Mouse (Mus musculus): ENCODE measurements at regions not wholly inside any gene's neighbourhood (a gene's known extent, or its start where the extent isn't known, plus 50 kb on each side); places are given as distances from the start of the nearest gene placed in this dataset.
A peak's percentile ranks its signal among the peaks of the same experiment; 100 is the strongest.

GRCm38 (mm10) chr12:33715997-33716396 lies 212.2 kb upstream of the Ferd3l start:
- 82% methylated on average over 2 of the region's 2 CpGs for WGBS

GRCm38 (mm10) chr12:33717053-33717452 lies 211.2 kb upstream of the Ferd3l start:
- Histone ChIP-seq H3K9ac (no peak overlapping the region), H3K4me2 (no peak overlapping the region), H3K27ac (replicated peaks) (peak overlapping the region; percentile 24; the same call in 1 of the 2 replicates), H3K4me1 (peaks cover 20% of the 10 kb centered on the region), H3K27me3 (replicated peaks) (no peaks in the 10 kb centered on the region), H3K4me3 (no peak overlapping the region), H3K36me3 (no peaks in the 10 kb centered on the region), H3K9me3 (no peaks in the 10 kb centered on the region)
- no peak for ATAC-seq (ENCODE audit: extremely low read depth, insufficient number of reproducible peaks, low FRiP score, low TSS enrichment)
- WGBS: 43% methylated on average over 4 of the region's 4 CpGs

More at GRCm38 (mm10) chr12:33715997-33716396, 212.2 kb upstream of the Ferd3l start:
- Histone ChIP-seq H3K9ac (no peak overlapping the region), H3K4me3 (no peak overlapping the region), H3K9me3 (no peaks in the 10 kb centered on the region), H3K4me1 (peaks cover 20% of the 10 kb centered on the region), H3K4me2 (no peak overlapping the region), H3K36me3 (no peaks in the 10 kb centered on the region), H3K27me3 (replicated peaks) (no peaks in the 10 kb centered on the region), H3K27ac (replicated peaks) (no peak overlapping the region)
- no peak for ATAC-seq (ENCODE audit: extremely low read depth, insufficient number of reproducible peaks, low FRiP score, low TSS enrichment)

- H3K27ac ChIP-seq (replicated peaks): peak overlapping the region; percentile 67
- peak overlapping the region; percentile 50; the same call in 1 of the 2 replicates for H3K9ac ChIP-seq
- H3K9me3 ChIP-seq: no peaks in the 10 kb centered on the region
- H3K4me3 ChIP-seq: peak overlapping the region; percentile 30
- peaks cover 20% of the 10 kb centered on the region for H3K4me1 ChIP-seq
- ATAC-seq (ENCODE audit: extremely low read depth, insufficient number of reproducible peaks, low FRiP score, low TSS enrichment): no peak
- peak overlapping the region; percentile 53 for H3K4me2 ChIP-seq
- no peaks in the 10 kb centered on the region for H3K27me3 ChIP-seq (replicated peaks)
- WGBS: 21% methylated on average over 14 of the region's 14 CpGs
- H3K36me3 ChIP-seq: no peaks in the 10 kb centered on the region
Observed at GRCm38 (mm10) chr12:33717601-33718260, 210.5 kb upstream of the Ferd3l start.

DNA sequence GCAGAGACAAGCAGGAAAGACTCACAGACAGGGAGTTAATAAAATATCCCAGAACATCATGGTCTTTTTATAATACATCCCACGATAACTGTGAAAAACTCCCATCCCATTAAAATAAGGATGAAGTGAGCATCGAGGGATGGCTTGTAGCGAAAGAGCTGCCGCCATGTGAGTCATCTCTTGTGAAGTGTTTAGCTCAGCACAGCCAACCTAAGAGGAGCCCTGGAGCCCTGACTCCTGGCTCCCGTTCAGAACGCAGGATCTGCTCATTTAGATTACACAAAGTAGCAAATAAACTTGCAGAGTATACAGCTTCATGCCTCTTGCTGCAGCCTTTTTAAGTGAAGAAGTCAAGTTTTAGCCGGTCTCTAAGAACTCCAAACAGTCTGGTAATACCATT lies 209.2 kb upstream of the Ferd3l start:
- H3K36me3 ChIP-seq: no peaks in the 10 kb centered on the region
- WGBS: 48% methylated on average over 7 of the region's 7 CpGs
- no peaks in the 10 kb centered on the region for H3K9me3 ChIP-seq
- H3K4me2 ChIP-seq: no peak overlapping the region
- H3K27me3 ChIP-seq (replicated peaks): no peaks in the 10 kb centered on the region
- H3K27ac ChIP-seq (replicated peaks): peak overlapping the region; percentile 39; the same call in 1 of the 2 replicates
- no peak for ATAC-seq (ENCODE audit: extremely low read depth, insufficient number of reproducible peaks, low FRiP score, low TSS enrichment)
- peaks cover 20% of the 10 kb centered on the region for H3K4me1 ChIP-seq
- no peak overlapping the region for H3K4me3 ChIP-seq
- H3K9ac ChIP-seq: no peak overlapping the region

- H3K9me3 ChIP-seq: no peaks in the 10 kb centered on the region
- H3K4me2 ChIP-seq: no peak overlapping the region
- no peaks in the 10 kb centered on the region for H3K36me3 ChIP-seq
- H3K9ac ChIP-seq: no peak overlapping the region
- no peak overlapping the region for H3K4me3 ChIP-seq
- H3K4me1 ChIP-seq: no peaks in the 10 kb centered on the region
- H3K27ac ChIP-seq (replicated peaks): no peak overlapping the region
- 48% methylated on average over 4 of the region's 4 CpGs for WGBS
- ATAC-seq (ENCODE audit: extremely low read depth, insufficient number of reproducible peaks, low FRiP score, low TSS enrichment): no peak
- no peaks in the 10 kb centered on the region for H3K27me3 ChIP-seq (replicated peaks)
Observed at GRCm38 (mm10) chr12:33731937-33732336, 196.3 kb upstream of the Ferd3l start.

DNA sequence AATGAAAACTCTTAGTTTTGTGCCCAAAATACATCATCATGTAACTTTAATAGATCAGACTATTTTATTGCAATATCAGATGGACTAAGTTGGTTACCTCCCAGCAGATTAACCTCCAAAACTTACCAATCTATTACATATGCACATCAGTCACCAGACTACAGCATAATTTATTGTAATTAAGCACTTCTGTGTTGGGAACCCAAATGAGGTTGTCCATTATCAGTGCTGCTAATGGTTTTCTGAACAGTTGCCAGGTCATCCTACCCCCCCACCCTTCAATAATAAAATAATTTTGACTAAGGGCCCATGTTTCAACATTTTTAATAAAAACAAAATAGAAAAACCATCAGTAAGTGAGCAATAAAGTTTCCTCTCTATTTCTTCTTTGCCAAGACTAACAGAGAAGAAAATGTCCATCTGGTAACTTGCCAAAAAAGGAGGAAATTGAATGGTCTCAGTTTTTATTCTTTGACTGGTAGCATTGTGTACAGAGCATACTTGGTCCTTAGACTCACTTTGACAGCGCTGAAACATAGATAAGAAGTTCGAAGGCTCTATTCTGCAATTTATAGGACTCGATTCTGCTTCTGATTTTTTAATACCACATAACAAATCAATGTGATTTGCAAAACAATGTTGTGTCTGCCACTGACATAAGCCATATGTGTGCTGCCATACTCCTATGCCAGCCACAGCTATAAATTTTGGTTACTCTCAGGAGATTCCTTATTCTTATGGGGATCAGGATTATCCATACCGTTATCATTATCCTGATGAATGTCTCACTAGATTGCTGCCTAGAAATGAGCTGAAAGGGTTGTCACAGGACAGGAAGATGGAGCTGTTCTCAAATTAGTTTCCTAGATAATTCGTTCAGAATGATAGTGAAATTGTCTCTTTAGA lies 152.4 kb upstream of the Ferd3l start:
- no peak overlapping the region for H3K9ac ChIP-seq
- ATAC-seq (ENCODE audit: extremely low read depth, insufficient number of reproducible peaks, low FRiP score, low TSS enrichment): no peak
- H3K27me3 ChIP-seq (replicated peaks): no peaks in the 10 kb centered on the region
- H3K9me3 ChIP-seq: no peaks in the 10 kb centered on the region
- H3K36me3 ChIP-seq: no peaks in the 10 kb centered on the region
- H3K27ac ChIP-seq (replicated peaks): no peak overlapping the region
- WGBS: 38% methylated on average over 5 of the region's 5 CpGs
- no peak overlapping the region for H3K4me2 ChIP-seq
- no peak overlapping the region for H3K4me3 ChIP-seq
- no peaks in the 10 kb centered on the region for H3K4me1 ChIP-seq

DNA sequence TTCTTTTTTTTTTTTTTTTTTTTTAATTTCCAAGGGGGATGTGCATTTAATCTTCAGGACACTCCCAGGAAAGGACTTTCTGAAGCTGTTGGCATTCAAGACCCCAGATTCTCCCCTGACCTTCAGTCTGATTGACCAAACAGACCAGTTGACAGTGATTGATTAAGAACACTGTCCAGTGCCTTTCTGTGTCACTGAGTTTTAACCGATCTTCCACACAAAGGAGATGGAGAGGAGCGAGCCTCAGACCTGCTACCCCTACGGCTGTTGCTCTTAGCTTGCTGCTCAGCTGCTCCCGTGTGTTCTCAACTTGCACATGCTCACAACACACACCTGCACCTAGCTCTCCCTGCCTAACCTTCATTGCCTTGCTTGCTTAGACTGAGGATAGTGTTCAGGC lies 149.7 kb upstream of the Ferd3l start:
- H3K9ac ChIP-seq: no peak overlapping the region
- H3K4me2 ChIP-seq: no peak overlapping the region
- H3K4me1 ChIP-seq: 0 out of 2 replicates have a peak, but pooled peaks cover 3% of the 10 kb centered on the region
- WGBS: 35% methylated on average over 4 of the region's 4 CpGs
- H3K36me3 ChIP-seq: no peaks in the 10 kb centered on the region
- no peaks in the 10 kb centered on the region for H3K27me3 ChIP-seq (replicated peaks)
- H3K27ac ChIP-seq (replicated peaks): no peak overlapping the region
- H3K4me3 ChIP-seq: no peak overlapping the region
- no peak for ATAC-seq (ENCODE audit: extremely low read depth, insufficient number of reproducible peaks, low FRiP score, low TSS enrichment)
- no peaks in the 10 kb centered on the region for H3K9me3 ChIP-seq

DNA sequence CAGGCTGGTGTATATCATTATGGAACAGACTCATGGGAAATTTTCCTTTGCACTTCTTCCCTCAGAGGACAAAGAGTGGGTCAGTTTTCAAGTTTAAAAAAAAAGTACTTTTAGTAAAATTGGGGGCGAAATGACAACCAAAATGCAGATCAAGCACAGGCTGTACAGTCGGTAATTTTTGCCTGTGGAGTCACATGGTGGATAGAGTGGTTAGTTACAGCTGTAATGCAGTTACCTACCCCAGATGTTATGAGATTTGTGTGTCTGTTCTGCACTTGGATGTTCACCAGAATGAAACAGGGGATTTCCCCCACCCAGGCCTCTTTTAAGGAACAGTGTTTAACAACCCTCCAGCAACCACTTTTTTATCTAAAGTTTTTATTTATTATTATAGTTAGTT lies 148.3 kb upstream of the Ferd3l start:
- H3K9me3 ChIP-seq: no peaks in the 10 kb centered on the region
- ATAC-seq (ENCODE audit: extremely low read depth, insufficient number of reproducible peaks, low FRiP score, low TSS enrichment): no peak
- no peak overlapping the region for H3K9ac ChIP-seq
- 66% methylated on average over 2 of the region's 2 CpGs for WGBS
- no peak overlapping the region for H3K4me2 ChIP-seq
- H3K27me3 ChIP-seq (replicated peaks): no peaks in the 10 kb centered on the region
- H3K36me3 ChIP-seq: no peaks in the 10 kb centered on the region
- H3K27ac ChIP-seq (replicated peaks): no peak overlapping the region
- H3K4me1 ChIP-seq: peaks cover 4% of the 10 kb centered on the region; the same call in 1 of the 2 replicates
- no peak overlapping the region for H3K4me3 ChIP-seq

DNA sequence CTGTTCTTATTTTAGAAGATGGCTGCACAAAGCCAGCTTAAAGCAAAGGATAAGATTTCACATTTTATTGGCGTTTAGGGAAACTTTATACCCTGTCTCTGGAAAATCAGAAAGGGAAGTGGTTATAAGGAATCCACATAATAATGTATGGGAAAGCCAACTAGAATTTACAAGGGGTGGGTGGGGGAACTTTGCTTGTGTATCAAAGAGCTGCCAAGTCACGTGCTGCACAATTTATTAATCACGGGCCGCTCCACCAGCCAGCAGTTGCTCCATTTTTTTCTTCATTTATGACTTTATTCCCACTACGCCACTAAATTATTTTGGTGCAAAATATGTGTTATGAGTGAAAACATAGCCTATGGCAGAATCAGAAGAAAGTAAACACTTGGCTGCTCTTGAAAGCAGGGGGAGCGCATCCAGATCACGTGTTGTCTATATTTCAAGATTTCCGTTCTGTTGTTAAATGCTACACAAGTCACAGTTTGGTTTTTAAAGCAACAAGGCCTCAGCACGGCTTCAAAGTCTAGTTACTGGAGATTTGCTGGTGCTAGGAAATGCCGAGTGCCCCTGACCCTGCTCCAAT lies 123.9 kb upstream of the Ferd3l start:
- no peak for ATAC-seq (ENCODE audit: extremely low read depth, insufficient number of reproducible peaks, low FRiP score, low TSS enrichment)
- H3K36me3 ChIP-seq: no peaks in the 10 kb centered on the region
- no peak overlapping the region for H3K9ac ChIP-seq
- H3K27ac ChIP-seq (replicated peaks): no peak overlapping the region
- no peak overlapping the region for H3K4me3 ChIP-seq
- H3K9me3 ChIP-seq: no peaks in the 10 kb centered on the region
- no peaks in the 10 kb centered on the region for H3K27me3 ChIP-seq (replicated peaks)
- 77% methylated on average over 10 of the region's 10 CpGs for WGBS
- no peak overlapping the region for H3K4me2 ChIP-seq
- H3K4me1 ChIP-seq: peaks cover 3% of the 10 kb centered on the region; the same call in 1 of the 2 replicates

DNA sequence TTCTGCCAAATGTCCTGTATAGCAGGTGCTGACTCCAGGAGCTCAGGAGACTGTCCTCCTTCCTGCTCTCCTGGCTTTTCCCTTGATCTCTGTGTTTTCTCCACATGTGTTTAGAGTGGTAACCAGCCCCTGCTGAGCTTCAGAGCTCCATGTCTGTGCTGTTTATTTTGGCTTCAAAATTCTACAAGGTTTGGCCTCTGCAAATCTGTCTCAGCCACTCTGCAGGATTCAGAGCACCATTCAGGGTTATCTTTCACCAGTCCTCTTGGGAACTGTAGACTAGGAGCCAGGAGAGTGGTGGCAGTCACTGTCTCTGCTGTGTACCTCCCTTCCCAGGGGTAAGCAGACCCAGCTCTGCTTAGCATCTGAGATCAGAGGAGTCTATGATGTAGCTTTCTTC lies 102.7 kb upstream of the Ferd3l start:
- Histone ChIP-seq H3K4me3 (no peak overlapping the region), H3K27me3 (replicated peaks) (no peaks in the 10 kb centered on the region), H3K4me1 (no peaks in the 10 kb centered on the region), H3K9ac (no peak overlapping the region), H3K36me3 (no peaks in the 10 kb centered on the region), H3K9me3 (no peaks in the 10 kb centered on the region), H3K4me2 (no peak overlapping the region), H3K27ac (replicated peaks) (no peak overlapping the region)
- no peak for ATAC-seq (ENCODE audit: extremely low read depth, insufficient number of reproducible peaks, low FRiP score, low TSS enrichment)

GRCm38 (mm10) chr12:33849088-33849487 lies 79.1 kb upstream of the Ferd3l start:
- no peak overlapping the region for H3K4me3 ChIP-seq
- H3K27me3 ChIP-seq (replicated peaks): no peaks in the 10 kb centered on the region
- H3K27ac ChIP-seq (replicated peaks): no peak overlapping the region
- no peak for ATAC-seq (ENCODE audit: extremely low read depth, insufficient number of reproducible peaks, low FRiP score, low TSS enrichment)
- peaks cover 6% of the 10 kb centered on the region for H3K4me1 ChIP-seq
- no peaks in the 10 kb centered on the region for H3K9me3 ChIP-seq
- H3K9ac ChIP-seq: no peak overlapping the region
- no peaks in the 10 kb centered on the region for H3K36me3 ChIP-seq
- no peak overlapping the region for H3K4me2 ChIP-seq
